Mouse (Mus musculus) olfactory bulb, adult 2 months (tissue): Measurements from ENCODE around the gene Cip2a.

ENCODE experiments used
- CTCF ChIP-seq: fragments of 200-500 bp; IDR thresholded peaks from 2 replicates; pipeline ENCODE4 v1.5.1; 2012; ENCODE audit warnings: low read depth, mild to moderate bottlenecking, low read length, moderate library complexity; ENCODE audit not compliant: insufficient read depth
- POLR2A ChIP-seq: fragments of 200-500 bp; IDR thresholded peaks from 2 replicates; pipeline ENCODE4 v1.6.1; 2012; ENCODE audit warnings: mild to moderate bottlenecking, low read depth, low read length, moderate library complexity; ENCODE audit not compliant: insufficient read depth

GRCm38 (mm10) chr16:49035852-49036251, 41.9 kb downstream of the Cip2a start:
- TF ChIP-seq POLR2A (no peak), CTCF (no peak)
